Mouse (Mus musculus): ENCODE data around the gene Alk.

DNA sequence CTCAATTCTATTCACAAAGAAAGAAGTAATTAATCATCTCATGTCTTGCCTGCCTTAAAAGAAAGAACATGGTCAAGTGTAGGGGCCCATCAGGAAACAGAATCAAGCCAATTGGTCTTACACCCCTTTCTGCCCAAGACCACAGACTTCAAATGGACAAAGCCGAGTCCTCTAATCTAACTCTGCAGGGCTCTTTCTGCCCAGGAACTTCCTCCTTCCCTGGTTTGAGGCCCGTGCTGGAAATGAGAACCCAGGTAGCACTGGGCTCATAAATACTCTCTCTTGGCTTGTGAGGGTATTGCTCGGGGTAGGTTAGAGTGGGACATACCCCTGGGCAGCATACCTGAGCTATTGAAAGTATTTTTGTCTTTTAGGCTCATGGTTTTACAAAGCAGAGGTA lies 451.4 kb downstream of the Alk start:
- TF ChIP-seq POLR2A (IDR thresholded peaks at IDR 0.05; ENCODE audit: control insufficient read depth in 1 of 2, insufficient read depth in 1 of 2, low read depth in 1 of 2, low read length in 2 of 2, poor library complexity in 1 of 2) (no peak), SIN3A (IDR thresholded peaks at IDR 0.05; ENCODE audit: low read length) (no peak), MAX (IDR thresholded peaks at IDR 0.05; ENCODE audit: low read length) (no peak), CTCF (IDR thresholded peaks at IDR 0.05 in 2 of 3, conservative IDR thresholded peaks at IDR 0.05 in 1 of 3; ENCODE audit: control insufficient read depth in 1 of 3, insufficient read depth in 1 of 3, low read depth in 2 of 3, low read length in 3 of 3, poor library complexity in 1 of 3, severe bottlenecking in 1 of 3) (no peak), MXI1 (IDR thresholded peaks at IDR 0.05; ENCODE audit: low read depth, low read length) (no peak), USF1 (IDR thresholded peaks at IDR 0.05; ENCODE audit: low read depth, low read length) (no peak), TCF12 (IDR thresholded peaks at IDR 0.05; ENCODE audit: low read depth, low read length) (no peak), ZKSCAN1 (IDR thresholded peaks at IDR 0.05; ENCODE audit: low read depth, low read length) (no peak)

Data from MEL (cell line).